Mouse (Mus musculus) lung, adult 10 weeks (tissue): ENCODE results near the gene Clec3a. TPM values are rescaled to one million over a fixed set of nuclear protein-coding genes. Genes with fewer than 3 reads are reported as not detected.

ENCODE experiments used
- polyA plus RNA-seq: library from polyadenylated mRNA; stranded (reverse); fragments of 350-450 nt; fragmentation: Illumina TruSeq; extraction: RNeasy Lipid Tissue Mini Kit (QIAGEN cat#74804); gene quantifications from one replicate; pipeline ENCODE4 v1.2.3, GENCODE M21; 2014; ENCODE audit warnings: low read depth, low replicate concordance; ENCODE audit not compliant: insufficient read depth

Clec3a gene
- not detected for polyA plus RNA-seq

DNA sequence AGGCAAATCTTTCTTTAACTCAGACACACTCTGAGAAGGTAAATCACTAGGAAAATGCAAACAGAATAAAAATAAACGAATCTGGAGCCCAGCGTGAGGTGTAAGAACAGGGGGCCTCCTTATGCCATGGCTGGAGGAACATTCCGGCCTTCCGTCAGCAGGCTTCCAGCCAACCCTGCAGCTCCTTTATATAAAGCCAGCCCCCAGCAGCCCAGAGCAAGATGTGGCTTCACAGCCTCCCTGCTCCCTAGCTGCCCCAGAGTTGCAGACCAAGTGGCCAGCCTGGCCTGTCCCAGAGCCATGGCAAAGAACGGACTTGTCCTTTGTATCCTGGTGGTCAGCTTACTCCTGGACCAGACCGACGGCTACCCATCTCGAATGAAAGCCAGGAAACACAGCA lies at the start of gene Clec3a:
Gene Clec3a, plus strand, starts transcription at position 301 of the 400 bp plus-strand sequence.

GRCm38 (mm10) chr8:114439334-114440204 lies 21.7 kb downstream of the Clec3a start, which contains the start of gene Wwox:
Gene Wwox, plus strand, starts transcription at chr8:114439655.

Other genes starting within 250 kb of the Clec3a start
- 0.25 TPM for gene Vat1l, start 212.5 kb upstream of the Clec3a start, polyA plus RNA-seq
- gene Wwox, start 21.6 kb downstream of the Clec3a start, polyA plus RNA-seq = 3.3 TPM